Mouse (Mus musculus): ENCODE measurements at regions not wholly inside any gene's neighbourhood (a gene's known extent, or its start where the extent isn't known, plus 50 kb on each side); places are given as distances from the start of the nearest gene placed in this dataset.

- no peak overlapping the region for H3K27ac ChIP-seq (replicated peaks)
- WGBS = 87% methylated on average over 4 of the region's 4 CpGs
- no peak for ATAC-seq (ENCODE audit: low FRiP score, low TSS enrichment)
These were observed 55.6 kb upstream of the S1pr3 start for GRCm38 (mm10) chr13:51352874-51353273.

DNA sequence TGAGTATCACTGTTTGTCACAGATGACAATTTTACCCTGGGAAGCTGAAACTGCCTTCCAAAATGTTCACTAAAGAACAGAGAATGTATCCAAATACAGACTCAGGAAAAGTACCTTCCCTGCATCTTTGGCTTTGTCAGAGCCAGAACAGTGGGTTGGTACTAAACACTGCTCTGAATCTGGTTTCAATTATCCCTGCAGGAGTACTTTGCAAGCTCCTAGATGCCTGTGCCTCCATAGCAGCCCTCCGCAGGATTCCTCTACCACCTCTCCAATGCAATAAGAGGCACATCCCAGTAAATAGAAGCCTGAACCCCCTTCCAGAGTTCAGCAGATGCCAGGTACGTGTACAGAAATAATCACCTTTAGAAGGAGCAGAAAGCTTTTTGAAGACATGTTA, 52.9 kb upstream of the S1pr3 start:
- TF ChIP-seq CTCF (IDR thresholded peaks at IDR 0.05; ENCODE audit: low read depth) (no peak), EP300 (optimal IDR thresholded peaks at IDR 0.05) (no peak)
- Histone ChIP-seq H3K4me1 (replicated peaks; ENCODE audit: control insufficient read depth, insufficient read depth) (no peaks in the 10 kb centered on the region), H3K27ac (replicated peaks) (no peak overlapping the region), H3K9me3 (ENCODE audit: control insufficient read depth, low read length) (no peaks in the 10 kb centered on the region), H3K27me3 (ENCODE audit: control insufficient read depth, insufficient read depth, low read length) (no peaks in the 10 kb centered on the region), H3K4me2 (replicated peaks; ENCODE audit: low read depth) (no peak overlapping the region), H3K4me3 (ENCODE audit: low read depth, low read length) (no peak overlapping the region), H3K9ac (ENCODE audit: low read length) (no peak overlapping the region), H3K36me3 (ENCODE audit: control insufficient read depth, insufficient read depth, low read length) (no peaks in the 10 kb centered on the region)
- 88% methylated on average over 2 of the region's 2 CpGs for WGBS
- DNase-seq (ENCODE audit: low spot score) = no peak
- ATAC-seq (ENCODE audit: low FRiP score, low TSS enrichment) = no peak

More at GRCm38 (mm10) chr13:51352874-51353273, 55.6 kb upstream of the S1pr3 start:
- Histone ChIP-seq H3K4me1 (replicated peaks; ENCODE audit: control insufficient read depth, insufficient read depth) (no peaks in the 10 kb centered on the region), H3K27me3 (ENCODE audit: control insufficient read depth, insufficient read depth, low read length) (no peaks in the 10 kb centered on the region), H3K9ac (ENCODE audit: low read length) (no peak overlapping the region), H3K36me3 (ENCODE audit: control insufficient read depth, insufficient read depth, low read length) (no peaks in the 10 kb centered on the region), H3K4me3 (ENCODE audit: low read depth, low read length) (no peak overlapping the region), H3K4me2 (replicated peaks; ENCODE audit: low read depth) (no peak overlapping the region), H3K9me3 (ENCODE audit: control insufficient read depth, low read length) (no peaks in the 10 kb centered on the region)
- TF ChIP-seq EP300 (optimal IDR thresholded peaks at IDR 0.05) = no peak
- TF ChIP-seq CTCF (IDR thresholded peaks at IDR 0.05; ENCODE audit: low read depth) = no peak
- no peak for DNase-seq (ENCODE audit: low spot score)
